ENCODE assay signal across 9 mouse cellular contexts in genomic region chr2:150688541-150689186, GRCm38 (mm10). TPM values are rescaled to one million over a fixed set of nuclear protein-coding genes. Genes with fewer than 3 reads are reported as not detected.
DNase-seq lines count a peak whose midpoint lies in the region; ATAC-seq lines count a peak whose summit lies in the region.
"Had no signal": no experiment of that assay in that cellular context is flagged by ENCODE, and none has a peak within 500 bp of the region (broad histone marks: within the 10 kb centered on the region; RNA-seq: fewer than 3 reads in every experiment).

No protein-coding gene starts in this region.

- H3K4me2 ChIP-seq in lung, embryonic 16.5 days (ENCODE audit: low read depth, low read length) = peak overlapping the region; percentile 57
- peak overlapping the region; percentile 67 for H3K4me2 ChIP-seq in forebrain, embryonic 14.5 days (ENCODE audit: low read length)
- H3K4me2 ChIP-seq in hindbrain, embryonic 14.5 days (replicated peaks) = peak overlapping the region; percentile 64
- peak overlapping the region; percentile 84 for H3K4me2 ChIP-seq in neural tube, embryonic 15.5 days

- H3K9ac ChIP-seq in lung, embryonic 16.5 days (ENCODE audit: low read length) = peak overlapping the region; percentile 29; the same call in 1 of the 2 replicates
- peak overlapping the region; percentile 59 for H3K9ac ChIP-seq in forebrain, embryonic 14.5 days (ENCODE audit: low read length)
- H3K9ac ChIP-seq in hindbrain, embryonic 14.5 days = peak overlapping the region; percentile 43
- H3K9ac ChIP-seq in neural tube, embryonic 15.5 days (replicated peaks) = peak overlapping the region; percentile 44

- H3K27me3 ChIP-seq in lung, embryonic 16.5 days (ENCODE audit: control insufficient read depth, insufficient read depth, low read depth, low read length) = peaks cover 54% of the 10 kb centered on the region
- H3K27me3 ChIP-seq in forebrain, embryonic 14.5 days (replicated peaks; ENCODE audit: control insufficient read depth, insufficient read depth, low read length) = peaks cover 57% of the 10 kb centered on the region
- peaks cover 85% of the 10 kb centered on the region for H3K27me3 ChIP-seq in hindbrain, embryonic 14.5 days (ENCODE audit: control insufficient read depth, insufficient read depth, low read length)
- peaks cover 85% of the 10 kb centered on the region for H3K27me3 ChIP-seq in limb, embryonic 10.5 days (ENCODE audit: low read depth, poor library complexity, severe bottlenecking)
- peaks cover 90% of the 10 kb centered on the region for H3K27me3 ChIP-seq in neural tube, embryonic 15.5 days (replicated peaks)

- H3K9me3 ChIP-seq in lung, embryonic 16.5 days (ENCODE audit: control insufficient read depth, low read length) = no peaks in the 10 kb centered on the region
- H3K9me3 ChIP-seq in forebrain, embryonic 14.5 days (replicated peaks; ENCODE audit: control insufficient read depth, low read length) = no peaks in the 10 kb centered on the region
- H3K9me3 ChIP-seq in hindbrain, embryonic 14.5 days (ENCODE audit: control insufficient read depth, low read length) = no peaks in the 10 kb centered on the region
- no peaks in the 10 kb centered on the region for H3K9me3 ChIP-seq in limb, embryonic 10.5 days (replicated peaks)
- H3K9me3 ChIP-seq in neural tube, embryonic 15.5 days (replicated peaks) = no peaks in the 10 kb centered on the region

- H3K4me3 ChIP-seq in lung, embryonic 16.5 days (ENCODE audit: low read length) = peak overlapping the region; percentile 41
- H3K4me3 ChIP-seq in forebrain, embryonic 14.5 days (ENCODE audit: low read depth, low read length) = peak overlapping the region; percentile 37
- H3K4me3 ChIP-seq in hindbrain, embryonic 14.5 days (replicated peaks; ENCODE audit: low read length) = peak overlapping the region; percentile 39
- peak overlapping the region; percentile 50 for H3K4me3 ChIP-seq in limb, embryonic 10.5 days
- peak overlapping the region; percentile 45 for H3K4me3 ChIP-seq in neural tube, embryonic 15.5 days (replicated peaks)

- DNase-seq in lung, adult 18-20 months = no peak
- DNase-seq in cerebellum, adult 11 months = peak; percentile 77
- DNase-seq in forebrain, embryonic 14.5 days (ENCODE audit: low spot score) = peak; percentile 70
- peak; percentile 58 for DNase-seq in hindbrain, embryonic 14.5 days (ENCODE audit: low spot score)
- peak; percentile 56 for DNase-seq in limb, embryonic 10.5 days (ENCODE audit: low spot score)
- no peak for DNase-seq in natural killer cell, adult 2 months (ENCODE audit: low spot score in 2 of 2)

- under 1% methylated on average over 44 of the region's 44 CpGs for WGBS in lung, embryonic 16.5 days
- 1% methylated on average over 44 of the region's 44 CpGs for WGBS in forebrain, embryonic 14.5 days
- WGBS in hindbrain, embryonic 14.5 days = 1% methylated on average over 38 of the region's 44 CpGs
- WGBS in limb, embryonic 10.5 days = under 1% methylated on average over 44 of the region's 44 CpGs
- WGBS in neural tube, embryonic 15.5 days = under 1% methylated on average over 43 of the region's 44 CpGs

- H3K36me3 ChIP-seq in lung, embryonic 16.5 days (ENCODE audit: control insufficient read depth, insufficient read depth, low read length) = no peaks in the 10 kb centered on the region
- no peaks in the 10 kb centered on the region for H3K36me3 ChIP-seq in forebrain, embryonic 14.5 days (ENCODE audit: control insufficient read depth, insufficient read depth, low read length)
- no peaks in the 10 kb centered on the region for H3K36me3 ChIP-seq in hindbrain, embryonic 14.5 days (replicated peaks; ENCODE audit: control insufficient read depth, insufficient read depth)
- no peaks in the 10 kb centered on the region for H3K36me3 ChIP-seq in limb, embryonic 10.5 days
- H3K36me3 ChIP-seq in neural tube, embryonic 15.5 days = no peaks in the 10 kb centered on the region

- no peak; the same call in 1 of the 2 replicates for ATAC-seq in lung, embryonic 16.5 days (ENCODE audit: low read depth)
- ATAC-seq in forebrain, embryonic 14.5 days = peak; percentile 77
- ATAC-seq in hindbrain, embryonic 14.5 days (ENCODE audit: low FRiP score) = peak; percentile 86
- ATAC-seq in neural tube, embryonic 15.5 days (ENCODE audit: low FRiP score) = peak; percentile 74

- H3K4me1 ChIP-seq in lung, embryonic 16.5 days (replicated peaks; ENCODE audit: control insufficient read depth, insufficient read depth, low read length) = 0 out of 2 replicates have a peak, but pooled peaks cover 3% of the 10 kb centered on the region
- H3K4me1 ChIP-seq in forebrain, embryonic 14.5 days (ENCODE audit: control insufficient read depth, insufficient read depth, low read length) = peaks cover 10% of the 10 kb centered on the region; the same call in 1 of the 2 replicates
- peaks cover 15% of the 10 kb centered on the region for H3K4me1 ChIP-seq in hindbrain, embryonic 14.5 days (replicated peaks; ENCODE audit: control insufficient read depth, insufficient read depth, low read length)
- peaks cover 13% of the 10 kb centered on the region for H3K4me1 ChIP-seq in limb, embryonic 10.5 days
- H3K4me1 ChIP-seq in neural tube, embryonic 15.5 days = peaks cover 17% of the 10 kb centered on the region

- H3K27ac ChIP-seq in lung, embryonic 16.5 days (ENCODE audit: low read length) = no peak overlapping the region
- no peak overlapping the region for H3K27ac ChIP-seq in forebrain, embryonic 14.5 days (ENCODE audit: low read depth, low read length)
- no peak overlapping the region for H3K27ac ChIP-seq in hindbrain, embryonic 14.5 days
- no peak overlapping the region for H3K27ac ChIP-seq in limb, embryonic 10.5 days
- H3K27ac ChIP-seq in neural tube, embryonic 15.5 days (replicated peaks) = no peak overlapping the region

RNA-seq across cellular contexts. Expression of gene Vsx1, which starts 0.5 kb away (rescaled TPM):
- not detected in 2 replicates for polyA plus RNA-seq in lung, embryonic 16.5 days (2015; fragmentation: Nextera tagmentation; extraction: Ambion mirVana)
- 0.04 TPM in 1 of 2 replicates, not detected in the other for polyA plus RNA-seq in forebrain, embryonic 14.5 days (2014; fragmentation: Nextera tagmentation; extraction: Ambion mirVana)
- polyA plus RNA-seq in hindbrain, embryonic 14.5 days (2014; fragmentation: Nextera tagmentation; extraction: Ambion mirVana) = 0.05 TPM in 2 replicates
- polyA plus RNA-seq in limb, embryonic 10.5 days (2016; fragmentation: Nextera tagmentation; extraction: Ambion mirVana) = not detected in 2 replicates
- 0.04 and 0.05 TPM in 2 replicates for polyA plus RNA-seq in neural tube, embryonic 15.5 days (2015; fragmentation: Nextera tagmentation; extraction: Ambion mirVana)
- polyA plus RNA-seq: large intestine, adult 2 months had no signal

RNA-seq across cellular contexts. Expression of gene Acss1, which starts 20.4 kb away (rescaled TPM):
- 11.3 and 14.7 TPM in 2 replicates for polyA plus RNA-seq in lung, embryonic 16.5 days (2015; fragmentation: Nextera tagmentation; extraction: Ambion mirVana)
- polyA plus RNA-seq in forebrain, embryonic 14.5 days (2014; fragmentation: Nextera tagmentation; extraction: Ambion mirVana) = 18.4 and 18.8 TPM in 2 replicates
- 14.8 and 18.2 TPM in 2 replicates for polyA plus RNA-seq in hindbrain, embryonic 14.5 days (2014; fragmentation: Nextera tagmentation; extraction: Ambion mirVana)
- 3.4 and 3.6 TPM in 2 replicates for polyA plus RNA-seq in limb, embryonic 10.5 days (2016; fragmentation: Nextera tagmentation; extraction: Ambion mirVana)
- polyA plus RNA-seq in neural tube, embryonic 15.5 days (2015; fragmentation: Nextera tagmentation; extraction: Ambion mirVana) = 12.3 and 13.7 TPM in 2 replicates

Comparison
In these comparisons a context has a peak if more than half of its experiments do, and no peak if none do; other contexts are left out.
1. DNase-seq: peak in cerebellum, adult 11 months (single experiment), forebrain, embryonic 14.5 days (single experiment), hindbrain, embryonic 14.5 days (single experiment) and limb, embryonic 10.5 days (single experiment); none in lung, adult 18-20 months (0 of 2) and natural killer cell, adult 2 months (0 of 2).
2. Peak in every context shown above with its lines, with median percentiles within 50 percentile points of each other: H3K4me2 ChIP-seq, H3K4me3 ChIP-seq and H3K9ac ChIP-seq.